In genomic region chr17:47271979-47272677, GRCm38 (mm10) we compare ENCODE assay signal across 8 mouse cellular contexts.
DNase-seq lines count a peak whose midpoint lies in the region; ATAC-seq and TF ChIP-seq lines count a peak whose summit lies in the region.

No protein-coding gene starts in this region.

- DNase-seq in midbrain, embryonic 11.5 days (ENCODE audit: low spot score, missing footprints): peak; percentile 21
- DNase-seq in brain, embryonic 14.5 days (ENCODE audit: low read depth): peak; percentile 45
- peak; percentile 48 to 49 for DNase-seq in heart, postnatal 10 days
- DNase-seq in layer of hippocampus, postnatal 36 days: peak; percentile 59 to 60
- no peak for DNase-seq in thymus, adult 18-20 months
- DNase-seq in frontal cortex, postnatal 10 days (ENCODE audit: low spot score in 2 of 2): no peak

- 94% methylated on average over 7 of the region's 7 CpGs for WGBS in midbrain, embryonic 11.5 days
- 91% methylated on average over 7 of the region's 7 CpGs for WGBS in midbrain, embryonic 13.5 days
- 92% methylated on average over 7 of the region's 7 CpGs for WGBS in midbrain, embryonic 16.5 days

- no peaks in the 10 kb centered on the region for H3K27me3 ChIP-seq in midbrain, embryonic 11.5 days (ENCODE audit: control insufficient read depth, insufficient read depth, low read length)
- H3K27me3 ChIP-seq in midbrain, embryonic 13.5 days: no peaks in the 10 kb centered on the region
- H3K27me3 ChIP-seq in midbrain, embryonic 16.5 days (ENCODE audit: control insufficient read depth, insufficient read depth, low read depth, low read length): no peaks in the 10 kb centered on the region

- ATAC-seq in midbrain, embryonic 11.5 days (ENCODE audit: low FRiP score): no peak
- ATAC-seq in midbrain, embryonic 13.5 days: no peak
- ATAC-seq in midbrain, embryonic 16.5 days: no peak

- no peak overlapping the region for H3K4me3 ChIP-seq in midbrain, embryonic 11.5 days (ENCODE audit: low read depth, low read length)
- H3K4me3 ChIP-seq in midbrain, embryonic 13.5 days (replicated peaks): no peak overlapping the region
- H3K4me3 ChIP-seq in midbrain, embryonic 16.5 days (ENCODE audit: low read depth, low read length): no peak overlapping the region

- no peak overlapping the region for H3K4me2 ChIP-seq in midbrain, embryonic 11.5 days
- no peak overlapping the region for H3K4me2 ChIP-seq in midbrain, embryonic 13.5 days (replicated peaks)
- no peak overlapping the region for H3K4me2 ChIP-seq in midbrain, embryonic 16.5 days (ENCODE audit: low read length)

- no peak overlapping the region for H3K9ac ChIP-seq in midbrain, embryonic 11.5 days (ENCODE audit: low read length)
- H3K9ac ChIP-seq in midbrain, embryonic 13.5 days (replicated peaks): no peak overlapping the region
- no peak overlapping the region for H3K9ac ChIP-seq in midbrain, embryonic 16.5 days (ENCODE audit: low read depth, low read length)

- no peak for TF ChIP-seq POLR2A in brain, embryonic 14.5 days (IDR thresholded peaks at IDR 0.05; ENCODE audit: borderline replicate concordance, extremely low read depth, insufficient read depth, insufficient read length, poor library complexity, severe bottlenecking)

- H3K27ac ChIP-seq in midbrain, embryonic 11.5 days (ENCODE audit: low read depth, low read length): no peak overlapping the region
- H3K27ac ChIP-seq in midbrain, embryonic 13.5 days: no peak overlapping the region
- H3K27ac ChIP-seq in midbrain, embryonic 16.5 days (ENCODE audit: low read length): no peak overlapping the region

- intact Hi-C loops in heart, postnatal 10 days (cut with DNase I): no loop called here

- TF ChIP-seq CTCF in brain, embryonic 14.5 days (IDR thresholded peaks at IDR 0.05; ENCODE audit: borderline replicate concordance, extremely low read depth, insufficient read depth, insufficient read length): no peak

- H3K4me1 ChIP-seq in midbrain, embryonic 11.5 days (ENCODE audit: control insufficient read depth, insufficient read depth, low read length): no peaks in the 10 kb centered on the region; the same call in 1 of the 2 replicates
- peaks cover 4% of the 10 kb centered on the region; the same call in 1 of the 2 replicates for H3K4me1 ChIP-seq in midbrain, embryonic 13.5 days (replicated peaks)
- H3K4me1 ChIP-seq in midbrain, embryonic 16.5 days (ENCODE audit: control insufficient read depth, insufficient read depth, low read length): peaks cover 3% of the 10 kb centered on the region; the same call in 1 of the 2 replicates

- peaks cover 3% of the 10 kb centered on the region; the same call in 1 of the 2 replicates for H3K9me3 ChIP-seq in midbrain, embryonic 11.5 days (ENCODE audit: control insufficient read depth, low read length)
- 0 out of 2 replicates have a peak, but pooled peaks cover 2% of the 10 kb centered on the region for H3K9me3 ChIP-seq in midbrain, embryonic 13.5 days
- no peaks in the 10 kb centered on the region for H3K9me3 ChIP-seq in midbrain, embryonic 16.5 days (replicated peaks; ENCODE audit: control insufficient read depth, low read length, poor library complexity, severe bottlenecking)

- H3K36me3 ChIP-seq in midbrain, embryonic 11.5 days (ENCODE audit: control insufficient read depth, insufficient read depth, low read length): no peaks in the 10 kb centered on the region; the same call in 1 of the 2 replicates
- H3K36me3 ChIP-seq in midbrain, embryonic 13.5 days: peaks cover 27% of the 10 kb centered on the region
- H3K36me3 ChIP-seq in midbrain, embryonic 16.5 days (ENCODE audit: control insufficient read depth, insufficient read depth, low read length): 0 out of 2 replicates have a peak, but pooled peaks cover 8% of the 10 kb centered on the region

Comparison
In these comparisons a context has a peak if more than half of its experiments do, and no peak if none do; other contexts are left out.
1. DNase-seq: peak in midbrain, embryonic 11.5 days (single experiment), brain, embryonic 14.5 days (single experiment), heart, postnatal 10 days (2 of 2) and layer of hippocampus, postnatal 36 days (2 of 2); none in thymus, adult 18-20 months (0 of 2) and frontal cortex, postnatal 10 days (0 of 2).